Mouse (Mus musculus) kidney, postnatal 14 days (tissue): ENCODE data around the gene Kcnj10.
A peak's percentile ranks its signal among the peaks of the same experiment; 100 is the strongest.

Experiments used
- DNase-seq: peaks from one replicate; pipeline ENCODE4 v3.0.0; 2022; ENCODE audit warnings: mixed read lengths

Gene Kcnj10

GRCm38 (mm10) chr1:172312768-172313561 lies 28.0 kb upstream of the Kcnj10 start:
- DNase-seq: peak; percentile 36

- no peak for DNase-seq
These were observed 27.2 kb upstream of the Kcnj10 start for GRCm38 (mm10) chr1:172313613-172314411.

- no peak for DNase-seq
These were observed 26.1 kb upstream of the Kcnj10 start for GRCm38 (mm10) chr1:172314911-172315310.

- no peak for DNase-seq
These were observed 23.6 kb upstream of the Kcnj10 start for GRCm38 (mm10) chr1:172317431-172317830.

GRCm38 (mm10) chr1:172317946-172318345 lies 23.1 kb upstream of the Kcnj10 start:
- DNase-seq: no peak

- DNase-seq: no peak
These were observed 22.5 kb upstream of the Kcnj10 start for GRCm38 (mm10) chr1:172318424-172319035.

- DNase-seq: no peak
These were observed 21.7 kb upstream of the Kcnj10 start for GRCm38 (mm10) chr1:172319346-172319745.

GRCm38 (mm10) chr1:172319921-172320411 lies 21.0 kb upstream of the Kcnj10 start:
- DNase-seq: no peak

GRCm38 (mm10) chr1:172322725-172323124 lies 18.3 kb upstream of the Kcnj10 start:
- no peak for DNase-seq

- no peak for DNase-seq
These were observed 17.7 kb upstream of the Kcnj10 start for GRCm38 (mm10) chr1:172323298-172323697.

- DNase-seq: no peak
These were observed 17.1 kb upstream of the Kcnj10 start for GRCm38 (mm10) chr1:172323801-172324359.

- DNase-seq: peak; percentile 79
These were observed 16.3 kb upstream of the Kcnj10 start for GRCm38 (mm10) chr1:172324725-172325124.

- DNase-seq: peak; percentile 83
These were observed 15.1 kb upstream of the Kcnj10 start for GRCm38 (mm10) chr1:172325680-172326535.

- DNase-seq: no peak
These were observed 14.3 kb upstream of the Kcnj10 start for GRCm38 (mm10) chr1:172326684-172327083.

GRCm38 (mm10) chr1:172327206-172328001 lies 13.6 kb upstream of the Kcnj10 start:
- no peak for DNase-seq

GRCm38 (mm10) chr1:172328041-172328440 lies 13.0 kb upstream of the Kcnj10 start:
- DNase-seq: no peak

GRCm38 (mm10) chr1:172328461-172328860 lies 12.5 kb upstream of the Kcnj10 start:
- DNase-seq: no peak

- no peak for DNase-seq
These were observed 11.9 kb upstream of the Kcnj10 start, which contains the start of gene Kcnj9 for GRCm38 (mm10) chr1:172329131-172329530. TSS of gene Kcnj9 (minus strand) at chr1:172329318.

- DNase-seq: no peak
These were observed 11.4 kb upstream of the Kcnj10 start for GRCm38 (mm10) chr1:172329616-172330015.

GRCm38 (mm10) chr1:172331422-172331947 lies 9.5 kb upstream of the Kcnj10 start:
- no peak for DNase-seq

- no peak for DNase-seq
These were observed 8.1 kb upstream of the Kcnj10 start for GRCm38 (mm10) chr1:172332925-172333324.
